Mouse (Mus musculus) cerebellum, adult (tissue): ENCODE data around the gene Vmn1r204.
"Not testable (repeated sequence)": the region's sequence is repeated elsewhere in the genome, so short reads cannot be mapped to it uniquely, and the experiment has no call there.

Experiments
- ATAC-seq: cut with Nextera tagmentation; 2 replicates; pipeline ENCODE4 v1.9.2; 2017; ENCODE audit warnings: mild to moderate bottlenecking, moderate library complexity, mixed read lengths; ENCODE audit not compliant: insufficient number of reproducible peaks, low FRiP score, low TSS enrichment

The Vmn1r204 gene

GRCm38 (mm10) chr13:22552898-22553297, at the start of gene Vmn1r204:
TSS of gene Vmn1r204 (plus strand) at chr13:22553198.
- not testable (repeated sequence) for ATAC-seq

GRCm38 (mm10) chr13:22505281-22505680, 47.7 kb upstream of the Vmn1r204 start, which contains the start of gene Vmn1r202:
TSS of gene Vmn1r202 (minus strand) at chr13:22505381.
- ATAC-seq: no peak

GRCm38 (mm10) chr13:22517814-22518213, 35.2 kb upstream of the Vmn1r204 start, which contains the start of gene Vmn1r203:
TSS of gene Vmn1r203 (plus strand) at chr13:22518114.
- ATAC-seq: no peak

GRCm38 (mm10) chr13:22574911-22575310, 21.9 kb downstream of the Vmn1r204 start:
- ATAC-seq: not testable (repeated sequence)

- ATAC-seq: not testable (repeated sequence)
These were observed 30.3 kb downstream of the Vmn1r204 start for GRCm38 (mm10) chr13:22583336-22583735.

- ATAC-seq: no peak
These were observed 39.9 kb downstream of the Vmn1r204 start, which contains the start of gene Vmn1r205 for GRCm38 (mm10) chr13:22592900-22593299. TSS of gene Vmn1r205 (minus strand) at chr13:22593000.
